Mouse (Mus musculus): ENCODE data around the gene Itpripl2.

Itpripl2 gene

DNA sequence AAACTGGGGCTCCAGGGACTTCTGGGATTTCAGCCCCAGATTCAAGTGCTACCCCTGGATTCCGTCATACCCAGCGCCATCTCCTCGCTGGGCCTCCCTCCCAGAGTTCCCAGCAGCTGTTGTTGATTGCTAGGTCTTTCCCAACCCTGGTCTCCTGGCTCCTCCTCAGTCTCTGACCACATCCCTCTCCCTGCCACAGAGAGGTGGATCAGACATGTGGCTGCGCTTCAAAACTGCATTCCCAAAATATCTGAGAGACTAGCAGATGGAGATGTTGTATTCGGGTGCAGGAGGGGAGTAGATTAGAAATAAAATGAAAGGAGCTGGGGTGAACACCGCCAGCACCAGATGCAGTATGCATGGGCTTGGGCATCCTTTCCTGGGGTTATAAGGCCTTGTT, 50.2 kb downstream of the Itpripl2 start:
- peak; percentile 52 to 60 for DNase-seq

DNA sequence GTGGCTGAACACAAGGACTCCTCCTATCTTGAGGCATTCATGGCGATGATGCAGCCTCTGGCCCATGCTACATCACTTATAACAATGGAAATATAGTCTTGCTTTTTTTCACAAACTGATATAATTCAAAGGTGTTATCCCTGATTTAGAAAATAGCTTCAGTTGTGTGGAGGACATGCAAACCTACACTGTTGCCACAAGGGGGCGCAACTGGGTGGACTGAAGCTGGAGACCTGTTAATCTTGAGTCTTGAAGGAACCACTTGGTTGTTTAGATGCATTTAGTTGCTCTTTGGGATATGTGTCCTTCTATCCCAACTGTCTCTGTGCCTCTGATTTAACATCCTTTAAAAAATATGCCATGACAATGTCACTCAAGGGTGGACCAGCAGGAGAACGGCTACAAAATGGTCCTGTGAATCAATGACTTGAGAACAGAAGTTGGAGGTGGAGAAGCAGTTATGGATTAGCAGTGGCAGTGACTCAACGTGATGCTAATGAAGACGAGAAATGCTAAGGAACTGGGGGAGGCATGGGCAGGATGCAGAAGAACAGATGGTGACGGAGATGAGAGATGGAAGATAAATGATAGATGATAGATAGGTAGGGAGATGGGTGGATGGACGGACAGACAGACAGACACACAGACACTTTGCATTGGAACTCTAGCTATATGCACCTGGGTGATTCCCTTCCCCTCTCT, 54.5 kb downstream of the Itpripl2 start:
- peak in 1 of 2 experiments; percentile 27 for DNase-seq

Measured in lung, adult 18-20 months (tissue).